Mouse (Mus musculus) left cerebral cortex, adult 11 months (tissue): ENCODE measurements around the gene Poll.

ENCODE experiments used
- DNase-seq: peaks from one replicate; pipeline ENCODE4 v3.0.0; 2022; ENCODE audit warnings: low spot score

Poll gene

GRCm38 (mm10) chr19:45560153-45560890 is at the start of gene Poll, which contains the start of gene Gm17018:
Poll (minus strand) TSS chr19:45560531.
Gm17018 (plus strand) TSS chr19:45560615.
- DNase-seq = peak; percentile 73

- no peak for DNase-seq
Measured at GRCm38 (mm10) chr19:45608648-45609339, 48.5 kb upstream of the Poll start.

GRCm38 (mm10) chr19:45607479-45607878 is 47.1 kb upstream of the Poll start:
- no peak for DNase-seq

- no peak for DNase-seq
Measured at GRCm38 (mm10) chr19:45606701-45607100, 46.4 kb upstream of the Poll start.

- no peak for DNase-seq
Measured at GRCm38 (mm10) chr19:45602606-45603005, 42.3 kb upstream of the Poll start.

GRCm38 (mm10) chr19:45597106-45597505 is 36.8 kb upstream of the Poll start:
- DNase-seq = no peak

GRCm38 (mm10) chr19:45596434-45596833 is 36.1 kb upstream of the Poll start:
- DNase-seq = no peak

GRCm38 (mm10) chr19:45596019-45596418 is 35.7 kb upstream of the Poll start:
- DNase-seq = no peak

- DNase-seq = no peak
Measured at GRCm38 (mm10) chr19:45595481-45595880, 35.1 kb upstream of the Poll start.

GRCm38 (mm10) chr19:45594079-45594478 is 33.7 kb upstream of the Poll start:
- DNase-seq = no peak

- no peak for DNase-seq
Measured at GRCm38 (mm10) chr19:45592916-45593315, 32.6 kb upstream of the Poll start.

GRCm38 (mm10) chr19:45591704-45592103 is 31.4 kb upstream of the Poll start:
- DNase-seq = no peak

- DNase-seq = no peak
Measured at GRCm38 (mm10) chr19:45589761-45590160, 29.4 kb upstream of the Poll start.

- no peak for DNase-seq
Measured at GRCm38 (mm10) chr19:45587509-45588292, 27.4 kb upstream of the Poll start.

GRCm38 (mm10) chr19:45586850-45587249 is 26.5 kb upstream of the Poll start:
- no peak for DNase-seq

- no peak for DNase-seq
Measured at GRCm38 (mm10) chr19:45584856-45585620, 24.7 kb upstream of the Poll start.

- no peak for DNase-seq
Measured at GRCm38 (mm10) chr19:45583136-45583535, 22.8 kb upstream of the Poll start.

- DNase-seq = no peak
Measured at GRCm38 (mm10) chr19:45582161-45582560, 21.8 kb upstream of the Poll start.

- DNase-seq = no peak
Measured at GRCm38 (mm10) chr19:45581257-45581656, 20.9 kb upstream of the Poll start.

GRCm38 (mm10) chr19:45580235-45580634 is 19.9 kb upstream of the Poll start:
- no peak for DNase-seq

GRCm38 (mm10) chr19:45579416-45579815 is 19.1 kb upstream of the Poll start:
- DNase-seq = no peak

- no peak for DNase-seq
Measured at GRCm38 (mm10) chr19:45578976-45579375, 18.6 kb upstream of the Poll start.
